Mouse (Mus musculus) thymus, adult 2 months (tissue): ENCODE measurements around the gene Rab2b.

Experiments used
- CTCF ChIP-seq: fragments of 200-500 bp; IDR thresholded peaks from 2 replicates; pipeline ENCODE4 v1.5.1; 2012; ENCODE audit warnings: mild to moderate bottlenecking, control low read depth, low read length, moderate library complexity, borderline replicate concordance; ENCODE audit not compliant: control insufficient read depth, poor library complexity, insufficient read depth; ENCODE audit errors: extremely low read depth
- POLR2A ChIP-seq: fragments of 200-500 bp; IDR thresholded peaks from 2 replicates; pipeline ENCODE4 v1.6.1; 2012; ENCODE audit warnings: mild to moderate bottlenecking, low read length, control low read depth, moderate library complexity; ENCODE audit not compliant: control insufficient read depth, poor library complexity, insufficient read depth; ENCODE audit errors: extremely low read depth

GRCm38 (mm10) chr14:52313931-52314807 lies 34.8 kb upstream of the Rab2b start:
- TF ChIP-seq CTCF = no peak
- no peak for TF ChIP-seq POLR2A
